Mouse (Mus musculus): ENCODE data around the gene Ak5. TPM values are rescaled to one million over a fixed set of nuclear protein-coding genes. Genes with fewer than 3 reads are reported as not detected.
A peak's percentile ranks its signal among the peaks of the same experiment; 100 is the strongest.

Gene Ak5
- polyA plus RNA-seq, 1 experiment, result 0.18 TPM

GRCm38 (mm10) chr3:152689105-152689504 lies 20.9 kb upstream of the Ak5 start:
- Histone ChIP-seq H3ac (ENCODE audit: control insufficient read depth, insufficient read length, low read depth) (no peak overlapping the region), H3K4me3 (ENCODE audit: insufficient read depth, poor library complexity, severe bottlenecking) (no peak overlapping the region), H3K79me3 (ENCODE audit: low read depth) (no peaks in the 10 kb centered on the region), H3K27me3 (ENCODE audit: control insufficient read depth, insufficient read depth, insufficient read length) (peaks cover 18% of the 10 kb centered on the region), H3K79me2 (ENCODE audit: control insufficient read depth, insufficient read depth) (no peaks in the 10 kb centered on the region), H3K36me3 (ENCODE audit: control insufficient read depth, insufficient read depth) (no peaks in the 10 kb centered on the region)
- TF ChIP-seq CEBPB (IDR thresholded peaks at IDR 0.05; ENCODE audit: low read depth), result no peak
- TF ChIP-seq MYOD1 (IDR thresholded peaks at IDR 0.05; ENCODE audit: control insufficient read depth, insufficient read length, low read depth), result no peak

- no peak overlapping the region for H3K4me3 ChIP-seq (ENCODE audit: insufficient read depth, poor library complexity, severe bottlenecking)
- no peaks in the 10 kb centered on the region for H3K36me3 ChIP-seq (ENCODE audit: control insufficient read depth, insufficient read depth)
- H3K79me2 ChIP-seq (ENCODE audit: control insufficient read depth, insufficient read depth), result no peaks in the 10 kb centered on the region
- TF ChIP-seq USF1 (IDR thresholded peaks at IDR 0.05; ENCODE audit: low read depth) (no peak), CTCF (IDR thresholded peaks at IDR 0.05; ENCODE audit: control insufficient read depth, insufficient read depth, insufficient read length) (no peak), MYOG (IDR thresholded peaks at IDR 0.05; ENCODE audit: control insufficient read depth, extremely low read depth, insufficient read length) (no peak), MYOD1 (IDR thresholded peaks at IDR 0.05; ENCODE audit: control insufficient read depth, insufficient read length, low read depth) (no peak), CEBPB (IDR thresholded peaks at IDR 0.05; ENCODE audit: low read depth) (no peak), MAX (IDR thresholded peaks at IDR 0.05) (no peak), FOSL1 (IDR thresholded peaks at IDR 0.05; ENCODE audit: insufficient read depth, low read length, poor library complexity, severe bottlenecking) (no peak)
- H3ac ChIP-seq (ENCODE audit: control insufficient read depth, insufficient read length, low read depth), result no peak overlapping the region
- H3K79me3 ChIP-seq (ENCODE audit: low read depth), result no peaks in the 10 kb centered on the region
- H3K27me3 ChIP-seq (ENCODE audit: control insufficient read depth, insufficient read depth, insufficient read length), result peaks cover 18% of the 10 kb centered on the region
Observed at GRCm38 (mm10) chr3:152688532-152688931, 20.4 kb upstream of the Ak5 start.

- H3K36me3 ChIP-seq (ENCODE audit: control insufficient read depth, insufficient read depth), result no peaks in the 10 kb centered on the region
- no peaks in the 10 kb centered on the region for H3K79me2 ChIP-seq (ENCODE audit: control insufficient read depth, insufficient read depth)
- no peaks in the 10 kb centered on the region for H3K27me3 ChIP-seq (ENCODE audit: control insufficient read depth, insufficient read depth, insufficient read length)
- H3ac ChIP-seq (ENCODE audit: control insufficient read depth, insufficient read length, low read depth), result no peak overlapping the region
- no peaks in the 10 kb centered on the region for H3K79me3 ChIP-seq (ENCODE audit: low read depth)
- no peak for TF ChIP-seq MYOG (IDR thresholded peaks at IDR 0.05; ENCODE audit: control insufficient read depth, extremely low read depth, insufficient read length)
- no peak for TF ChIP-seq USF1 (IDR thresholded peaks at IDR 0.05; ENCODE audit: low read depth)
- TF ChIP-seq FOSL1 (IDR thresholded peaks at IDR 0.05; ENCODE audit: insufficient read depth, low read length, poor library complexity, severe bottlenecking), result no peak
- TF ChIP-seq MAX (IDR thresholded peaks at IDR 0.05), result no peak
- TF ChIP-seq MYOD1 (IDR thresholded peaks at IDR 0.05; ENCODE audit: control insufficient read depth, insufficient read length, low read depth), result no peak
- TF ChIP-seq CTCF (IDR thresholded peaks at IDR 0.05; ENCODE audit: control insufficient read depth, insufficient read depth, insufficient read length), result no peak
- no peak for TF ChIP-seq CEBPB (IDR thresholded peaks at IDR 0.05; ENCODE audit: low read depth)
- H3K4me3 ChIP-seq (ENCODE audit: insufficient read depth, poor library complexity, severe bottlenecking), result no peak overlapping the region
Observed at GRCm38 (mm10) chr3:152674663-152675062, 6.5 kb upstream of the Ak5 start.

GRCm38 (mm10) chr3:152669783-152670182 lies 1.6 kb upstream of the Ak5 start:
- H3K4me3 ChIP-seq (ENCODE audit: insufficient read depth, poor library complexity, severe bottlenecking), result no peak overlapping the region
- no peaks in the 10 kb centered on the region for H3K79me3 ChIP-seq (ENCODE audit: low read depth)
- H3K36me3 ChIP-seq (ENCODE audit: control insufficient read depth, insufficient read depth), result no peaks in the 10 kb centered on the region
- H3ac ChIP-seq (ENCODE audit: control insufficient read depth, insufficient read length, low read depth), result no peak overlapping the region
- no peak for TF ChIP-seq CEBPB (IDR thresholded peaks at IDR 0.05; ENCODE audit: low read depth)
- TF ChIP-seq MYOG (IDR thresholded peaks at IDR 0.05; ENCODE audit: control insufficient read depth, extremely low read depth, insufficient read length), result no peak
- no peak for TF ChIP-seq FOSL1 (IDR thresholded peaks at IDR 0.05; ENCODE audit: insufficient read depth, low read length, poor library complexity, severe bottlenecking)
- no peak for TF ChIP-seq MYOD1 (IDR thresholded peaks at IDR 0.05; ENCODE audit: control insufficient read depth, insufficient read length, low read depth)
- TF ChIP-seq CTCF (IDR thresholded peaks at IDR 0.05; ENCODE audit: control insufficient read depth, insufficient read depth, insufficient read length), result no peak
- TF ChIP-seq USF1 (IDR thresholded peaks at IDR 0.05; ENCODE audit: low read depth), result no peak
- no peak for TF ChIP-seq MAX (IDR thresholded peaks at IDR 0.05)
- H3K27me3 ChIP-seq (ENCODE audit: control insufficient read depth, insufficient read depth, insufficient read length), result peaks cover 17% of the 10 kb centered on the region
- H3K79me2 ChIP-seq (ENCODE audit: control insufficient read depth, insufficient read depth), result no peaks in the 10 kb centered on the region

GRCm38 (mm10) chr3:152668793-152669192 lies 633 bp upstream of the Ak5 start:
- Histone ChIP-seq H3ac (ENCODE audit: control insufficient read depth, insufficient read length, low read depth) (no peak overlapping the region), H3K4me3 (ENCODE audit: insufficient read depth, poor library complexity, severe bottlenecking) (no peak overlapping the region), H3K27me3 (ENCODE audit: control insufficient read depth, insufficient read depth, insufficient read length) (peaks cover 18% of the 10 kb centered on the region), H3K36me3 (ENCODE audit: control insufficient read depth, insufficient read depth) (no peaks in the 10 kb centered on the region), H3K79me2 (ENCODE audit: control insufficient read depth, insufficient read depth) (no peaks in the 10 kb centered on the region), H3K79me3 (ENCODE audit: low read depth) (no peaks in the 10 kb centered on the region)
- TF ChIP-seq MAX (IDR thresholded peaks at IDR 0.05), result no peak
- no peak for TF ChIP-seq USF1 (IDR thresholded peaks at IDR 0.05; ENCODE audit: low read depth)
- no peak for TF ChIP-seq MYOG (IDR thresholded peaks at IDR 0.05; ENCODE audit: control insufficient read depth, extremely low read depth, insufficient read length)
- TF ChIP-seq MYOD1 (IDR thresholded peaks at IDR 0.05; ENCODE audit: control insufficient read depth, insufficient read length, low read depth), result no peak

GRCm38 (mm10) chr3:152667356-152668211 lies 576 bp downstream of the Ak5 start:
- no peaks in the 10 kb centered on the region for H3K36me3 ChIP-seq (ENCODE audit: control insufficient read depth, insufficient read depth)
- H3ac ChIP-seq (ENCODE audit: control insufficient read depth, insufficient read length, low read depth), result peak overlapping the region; percentile 13
- TF ChIP-seq MYOG (IDR thresholded peaks at IDR 0.05; ENCODE audit: control insufficient read depth, extremely low read depth, insufficient read length) (no peak), CTCF (IDR thresholded peaks at IDR 0.05; ENCODE audit: control insufficient read depth, insufficient read depth, insufficient read length) (no peak), MYOD1 (IDR thresholded peaks at IDR 0.05; ENCODE audit: control insufficient read depth, insufficient read length, low read depth) (no peak), FOSL1 (IDR thresholded peaks at IDR 0.05; ENCODE audit: insufficient read depth, low read length, poor library complexity, severe bottlenecking) (no peak), MAX (IDR thresholded peaks at IDR 0.05) (no peak), USF1 (IDR thresholded peaks at IDR 0.05; ENCODE audit: low read depth) (no peak), CEBPB (IDR thresholded peaks at IDR 0.05; ENCODE audit: low read depth) (no peak)
- no peaks in the 10 kb centered on the region for H3K79me2 ChIP-seq (ENCODE audit: control insufficient read depth, insufficient read depth)
- H3K27me3 ChIP-seq (ENCODE audit: control insufficient read depth, insufficient read depth, insufficient read length), result peaks cover 21% of the 10 kb centered on the region
- H3K79me3 ChIP-seq (ENCODE audit: low read depth), result no peaks in the 10 kb centered on the region
- no peak overlapping the region for H3K4me3 ChIP-seq (ENCODE audit: insufficient read depth, poor library complexity, severe bottlenecking)
